Mouse (Mus musculus): ENCODE results near the gene Synrg. TPM values are rescaled to one million over a fixed set of nuclear protein-coding genes. Genes with fewer than 3 reads are reported as not detected.

Gene Synrg
- polyA plus RNA-seq, 1 experiment from 2014 or later, result 6.0 TPM

GRCm38 (mm10) chr11:84057418-84057817 lies 93.2 kb downstream of the Synrg start:
- H3K36me3 ChIP-seq (ENCODE audit: control insufficient read depth, insufficient read depth), result no peaks in the 10 kb centered on the region
- TF ChIP-seq CTCF (IDR thresholded peaks at IDR 0.05; ENCODE audit: low read depth), result no peak
- no peak overlapping the region for H3K4me3 ChIP-seq (ENCODE audit: low read depth, low read length)
- H3K27ac ChIP-seq (ENCODE audit: low read depth, low read length), result no peak overlapping the region
- H3K27me3 ChIP-seq (replicated peaks; ENCODE audit: control insufficient read depth, insufficient read depth, low read length), result no peaks in the 10 kb centered on the region
- no peak overlapping the region for H3K4me2 ChIP-seq (replicated peaks; ENCODE audit: low read depth)
- no peak overlapping the region for H3K9ac ChIP-seq (ENCODE audit: low read depth, low read length)
- H3K9me3 ChIP-seq (ENCODE audit: control insufficient read depth), result no peaks in the 10 kb centered on the region
- ATAC-seq, result no peak
- 90% methylated on average over 2 of the region's 2 CpGs for WGBS
- no peaks in the 10 kb centered on the region for H3K4me1 ChIP-seq (replicated peaks; ENCODE audit: control insufficient read depth, insufficient read depth, low read length)

- H3K27me3 ChIP-seq (replicated peaks; ENCODE audit: control insufficient read depth, insufficient read depth, low read length), result no peaks in the 10 kb centered on the region
- no peak overlapping the region for H3K4me3 ChIP-seq (ENCODE audit: low read depth, low read length)
- ATAC-seq, result peak; percentile 89
- no peak overlapping the region for H3K9ac ChIP-seq (ENCODE audit: low read depth, low read length)
- H3K27ac ChIP-seq (ENCODE audit: low read depth, low read length), result peak overlapping the region; percentile 77
- no peaks in the 10 kb centered on the region; the same call in 1 of the 2 replicates for H3K4me1 ChIP-seq (replicated peaks; ENCODE audit: control insufficient read depth, insufficient read depth, low read length)
- H3K4me2 ChIP-seq (replicated peaks; ENCODE audit: low read depth), result no peak overlapping the region
- H3K9me3 ChIP-seq (ENCODE audit: control insufficient read depth), result no peaks in the 10 kb centered on the region
- 43% methylated on average over 2 of the region's 2 CpGs for WGBS
- TF ChIP-seq CTCF (IDR thresholded peaks at IDR 0.05; ENCODE audit: low read depth), result no peak
- H3K36me3 ChIP-seq (ENCODE audit: control insufficient read depth, insufficient read depth), result no peaks in the 10 kb centered on the region
Measured at GRCm38 (mm10) chr11:84059784-84060183, 95.6 kb downstream of the Synrg start.

- no peak for ATAC-seq
- WGBS, result 52% methylated on average over 6 of the region's 6 CpGs
- Histone ChIP-seq H3K4me2 (replicated peaks; ENCODE audit: low read depth) (no peak overlapping the region), H3K4me3 (ENCODE audit: low read depth, low read length) (no peak overlapping the region), H3K9me3 (ENCODE audit: control insufficient read depth) (no peaks in the 10 kb centered on the region), H3K36me3 (ENCODE audit: control insufficient read depth, insufficient read depth) (no peaks in the 10 kb centered on the region), H3K4me1 (replicated peaks; ENCODE audit: control insufficient read depth, insufficient read depth, low read length) (no peaks in the 10 kb centered on the region; the same call in 1 of the 2 replicates), H3K27me3 (replicated peaks; ENCODE audit: control insufficient read depth, insufficient read depth, low read length) (no peaks in the 10 kb centered on the region), H3K27ac (ENCODE audit: low read depth, low read length) (peak overlapping the region; percentile 77), H3K9ac (ENCODE audit: low read depth, low read length) (no peak overlapping the region)
- TF ChIP-seq CTCF (IDR thresholded peaks at IDR 0.05; ENCODE audit: low read depth), result no peak
Measured at GRCm38 (mm10) chr11:84060635-84061034, 96.4 kb downstream of the Synrg start.

- Histone ChIP-seq H3K9ac (ENCODE audit: low read depth, low read length) (no peak overlapping the region), H3K4me3 (ENCODE audit: low read depth, low read length) (no peak overlapping the region), H3K27me3 (replicated peaks; ENCODE audit: control insufficient read depth, insufficient read depth, low read length) (no peaks in the 10 kb centered on the region), H3K4me2 (replicated peaks; ENCODE audit: low read depth) (no peak overlapping the region), H3K4me1 (replicated peaks; ENCODE audit: control insufficient read depth, insufficient read depth, low read length) (no peaks in the 10 kb centered on the region; the same call in 1 of the 2 replicates), H3K9me3 (ENCODE audit: control insufficient read depth) (no peaks in the 10 kb centered on the region), H3K27ac (ENCODE audit: low read depth, low read length) (peak overlapping the region; percentile 24; the same call in 1 of the 2 replicates), H3K36me3 (ENCODE audit: control insufficient read depth, insufficient read depth) (no peaks in the 10 kb centered on the region)
- WGBS, result 54% methylated on average over 2 of the region's 2 CpGs
- no peak for TF ChIP-seq CTCF (IDR thresholded peaks at IDR 0.05; ENCODE audit: low read depth)
- ATAC-seq, result no peak
Measured at GRCm38 (mm10) chr11:84061881-84062280, 97.7 kb downstream of the Synrg start.

- H3K27ac ChIP-seq (ENCODE audit: low read depth, low read length), result no peak overlapping the region
- TF ChIP-seq CTCF (IDR thresholded peaks at IDR 0.05; ENCODE audit: low read depth), result no peak
- no peak overlapping the region for H3K9ac ChIP-seq (ENCODE audit: low read depth, low read length)
- ATAC-seq, result no peak
- no peaks in the 10 kb centered on the region for H3K9me3 ChIP-seq (ENCODE audit: control insufficient read depth)
- no peak overlapping the region for H3K4me3 ChIP-seq (ENCODE audit: low read depth, low read length)
- no peaks in the 10 kb centered on the region; the same call in 1 of the 2 replicates for H3K4me1 ChIP-seq (replicated peaks; ENCODE audit: control insufficient read depth, insufficient read depth, low read length)
- 49% methylated on average over 2 of the region's 2 CpGs for WGBS
- no peak overlapping the region for H3K4me2 ChIP-seq (replicated peaks; ENCODE audit: low read depth)
- no peaks in the 10 kb centered on the region for H3K36me3 ChIP-seq (ENCODE audit: control insufficient read depth, insufficient read depth)
- H3K27me3 ChIP-seq (replicated peaks; ENCODE audit: control insufficient read depth, insufficient read depth, low read length), result no peaks in the 10 kb centered on the region
Measured at GRCm38 (mm10) chr11:84062805-84063204, 98.6 kb downstream of the Synrg start.

- 69% methylated on average over 3 of the region's 3 CpGs for WGBS
- Histone ChIP-seq H3K9me3 (ENCODE audit: control insufficient read depth) (no peaks in the 10 kb centered on the region), H3K9ac (ENCODE audit: low read depth, low read length) (no peak overlapping the region), H3K4me3 (ENCODE audit: low read depth, low read length) (no peak overlapping the region), H3K27me3 (replicated peaks; ENCODE audit: control insufficient read depth, insufficient read depth, low read length) (no peaks in the 10 kb centered on the region), H3K4me1 (replicated peaks; ENCODE audit: control insufficient read depth, insufficient read depth, low read length) (no peaks in the 10 kb centered on the region; the same call in 1 of the 2 replicates), H3K36me3 (ENCODE audit: control insufficient read depth, insufficient read depth) (no peaks in the 10 kb centered on the region), H3K4me2 (replicated peaks; ENCODE audit: low read depth) (no peak overlapping the region), H3K27ac (ENCODE audit: low read depth, low read length) (no peak overlapping the region)
- no peak for ATAC-seq
- no peak for TF ChIP-seq CTCF (IDR thresholded peaks at IDR 0.05; ENCODE audit: low read depth)
Measured at GRCm38 (mm10) chr11:84063631-84064209, 99.5 kb downstream of the Synrg start.
